Mouse (Mus musculus): ENCODE measurements around the gene Pet100. TPM values are rescaled to one million over a fixed set of nuclear protein-coding genes. Genes with fewer than 3 reads are reported as not detected.
A peak's percentile ranks its signal among the peaks of the same experiment; 100 is the strongest.

The Pet100 gene
- polyA plus RNA-seq, 1 experiment: not detected

DNA sequence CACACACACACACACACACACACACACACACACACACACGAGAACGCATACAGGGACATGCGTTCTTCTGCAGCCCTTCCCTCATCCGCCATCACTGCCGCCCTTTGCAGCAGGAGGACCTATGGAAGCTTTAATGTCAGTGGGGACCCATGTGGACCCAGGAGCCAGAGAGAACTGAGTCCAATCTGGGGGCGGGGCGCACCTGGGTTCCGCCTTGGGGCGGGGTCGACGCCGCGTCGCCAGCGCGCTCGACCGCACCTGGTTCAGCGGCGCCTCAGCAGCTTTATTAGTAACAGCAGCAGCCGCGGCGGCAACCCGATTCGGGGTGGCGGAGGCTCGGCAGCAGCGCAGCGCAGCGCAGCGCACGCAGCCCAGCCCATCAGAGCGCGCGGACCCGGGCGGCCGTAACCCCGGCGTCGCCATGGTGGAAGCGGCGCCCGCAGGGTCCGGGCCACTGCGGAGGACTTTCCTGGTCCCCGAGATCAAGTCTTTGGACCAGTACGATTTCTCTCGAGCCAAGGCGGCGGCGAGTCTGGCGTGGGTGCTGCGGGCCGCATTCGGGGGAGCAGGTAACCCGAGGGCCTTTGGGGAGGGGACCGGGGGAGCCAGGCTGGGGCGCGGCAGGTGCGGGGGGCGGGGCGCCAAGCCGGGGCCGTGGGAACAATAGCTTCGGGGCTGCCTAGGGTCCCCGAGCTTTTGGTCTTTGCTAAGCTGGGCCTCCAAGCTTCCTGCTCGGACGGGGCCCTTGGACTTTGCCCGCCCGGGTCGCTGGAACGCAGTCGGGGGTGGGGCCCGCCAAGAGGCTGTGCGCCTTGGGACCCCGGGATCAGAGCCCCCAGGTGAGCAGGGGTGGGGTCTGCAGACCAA is 33.7 kb upstream of the Pet100 start:
- Histone ChIP-seq H3K4me3 (ENCODE audit: insufficient read depth, low read depth, low read length) (peak overlapping the region; percentile 75), H3K4me1 (ENCODE audit: control insufficient read depth, insufficient read depth, low read length) (no peaks in the 10 kb centered on the region), H3K27ac (ENCODE audit: insufficient read depth, low read depth, low read length) (peak overlapping the region; percentile 7; the same call in 1 of the 2 replicates)
- TF ChIP-seq CTCF (IDR thresholded peaks at IDR 0.05; ENCODE audit: insufficient read depth, low read depth, low read length) (no peak), POLR2A (IDR thresholded peaks at IDR 0.05; ENCODE audit: insufficient read depth, low read depth, low read length) (peak; percentile 66)
- 1% methylated on average over 77 of the region's 77 CpGs for WGBS

DNA sequence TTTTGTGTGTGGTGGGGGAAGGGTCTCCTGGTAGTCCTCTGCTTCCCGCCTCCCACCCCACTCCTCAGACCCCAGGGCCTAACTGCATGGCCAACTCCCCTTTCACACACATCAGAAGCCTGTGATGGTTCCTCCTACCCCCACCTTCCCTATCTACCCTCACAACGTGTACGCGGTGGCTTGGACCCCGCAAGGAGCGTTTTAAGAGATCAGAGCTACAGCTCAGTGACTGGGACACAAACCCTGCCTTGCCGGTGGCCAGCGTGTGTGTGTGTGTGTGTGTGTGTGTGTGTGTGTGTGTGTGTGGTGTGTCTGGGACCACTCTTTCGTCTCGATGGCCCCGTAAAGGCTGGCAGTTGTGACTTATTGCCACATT is 33.1 kb upstream of the Pet100 start:
- WGBS: 2% methylated on average over 11 of the region's 11 CpGs
- TF ChIP-seq CTCF (IDR thresholded peaks at IDR 0.05; ENCODE audit: insufficient read depth, low read depth, low read length) (no peak), POLR2A (IDR thresholded peaks at IDR 0.05; ENCODE audit: insufficient read depth, low read depth, low read length) (no peak)
- Histone ChIP-seq H3K4me3 (ENCODE audit: insufficient read depth, low read depth, low read length) (peak overlapping the region; percentile 75), H3K4me1 (ENCODE audit: control insufficient read depth, insufficient read depth, low read length) (no peaks in the 10 kb centered on the region), H3K27ac (ENCODE audit: insufficient read depth, low read depth, low read length) (no peak overlapping the region)

DNA sequence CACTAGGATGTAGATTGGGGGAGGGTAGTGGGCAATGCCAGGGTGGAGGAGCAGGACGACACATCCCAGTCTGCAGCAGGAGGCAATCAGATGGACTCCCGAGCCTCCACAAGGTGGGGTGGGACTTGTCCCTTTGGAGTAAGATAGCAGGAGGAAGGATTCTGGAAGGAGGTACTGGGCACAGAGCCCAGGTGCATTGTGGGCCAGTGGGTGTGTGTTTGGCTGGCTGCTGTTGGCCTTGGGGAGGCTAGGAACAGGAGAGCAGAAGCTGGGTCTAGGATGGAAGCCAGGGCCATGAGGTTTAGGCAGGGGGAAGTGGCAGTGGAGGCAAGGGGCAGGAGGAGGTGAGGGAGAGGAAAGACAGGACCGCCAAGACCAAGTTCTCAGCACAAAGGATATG is 27.9 kb upstream of the Pet100 start:
- Histone ChIP-seq H3K27ac (ENCODE audit: insufficient read depth, low read depth, low read length) (no peak overlapping the region), H3K4me3 (ENCODE audit: insufficient read depth, low read depth, low read length) (no peak overlapping the region), H3K4me1 (ENCODE audit: control insufficient read depth, insufficient read depth, low read length) (peaks cover 5% of the 10 kb centered on the region; the same call in 1 of the 2 replicates)
- WGBS: 57% methylated on average over 3 of the region's 3 CpGs
- no peak for TF ChIP-seq POLR2A (IDR thresholded peaks at IDR 0.05; ENCODE audit: insufficient read depth, low read depth, low read length)
- TF ChIP-seq CTCF (IDR thresholded peaks at IDR 0.05; ENCODE audit: insufficient read depth, low read depth, low read length): no peak

DNA sequence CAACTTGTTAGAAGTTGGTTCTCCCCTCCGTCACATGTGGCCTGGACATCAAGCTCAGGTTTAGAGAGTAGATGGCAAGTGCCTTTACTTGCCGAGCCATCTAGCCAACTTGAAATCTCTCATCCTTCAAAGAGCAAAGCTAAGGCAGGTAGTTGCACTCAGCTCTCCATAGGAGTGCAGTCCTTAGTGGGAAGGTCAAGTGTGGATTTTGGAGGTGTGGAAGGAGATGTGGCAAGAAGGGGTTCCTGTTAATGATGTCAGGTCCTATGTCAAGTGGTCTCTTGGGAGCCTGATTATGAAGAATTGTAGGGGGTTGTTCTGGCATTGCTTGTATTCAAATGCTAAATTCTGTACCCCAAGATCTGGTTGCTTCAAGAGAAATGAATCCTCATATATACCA is 26.9 kb upstream of the Pet100 start:
- H3K4me3 ChIP-seq (ENCODE audit: insufficient read depth, low read depth, low read length): no peak overlapping the region
- TF ChIP-seq POLR2A (IDR thresholded peaks at IDR 0.05; ENCODE audit: insufficient read depth, low read depth, low read length) (no peak), CTCF (IDR thresholded peaks at IDR 0.05; ENCODE audit: insufficient read depth, low read depth, low read length) (no peak)
- no peak overlapping the region for H3K27ac ChIP-seq (ENCODE audit: insufficient read depth, low read depth, low read length)
- 90% methylated on average over 2 of the region's 2 CpGs for WGBS
- peaks cover 5% of the 10 kb centered on the region; the same call in 1 of the 2 replicates for H3K4me1 ChIP-seq (ENCODE audit: control insufficient read depth, insufficient read depth, low read length)

DNA sequence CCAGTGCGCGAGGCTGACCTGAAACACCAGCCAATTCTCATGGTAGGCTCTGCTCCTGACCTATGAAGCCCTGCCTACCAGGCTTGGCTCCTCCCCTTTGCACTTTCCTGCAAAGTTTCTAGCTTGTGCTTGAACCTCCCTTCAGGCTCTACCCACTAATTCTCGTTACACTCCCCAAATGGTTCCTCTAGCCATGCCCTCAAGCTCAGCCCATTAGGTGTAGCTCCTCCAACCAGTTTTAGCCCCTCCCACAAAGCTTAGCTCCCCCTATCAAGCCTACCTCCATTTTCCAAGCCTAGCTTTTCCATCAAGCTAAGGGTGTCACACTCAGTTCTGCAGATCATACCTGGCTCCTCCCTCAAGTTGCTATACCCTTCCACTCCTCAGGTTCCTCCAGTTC is 23.3 kb upstream of the Pet100 start:
- H3K4me1 ChIP-seq (ENCODE audit: control insufficient read depth, insufficient read depth, low read length): peaks cover 5% of the 10 kb centered on the region; the same call in 1 of the 2 replicates
- H3K4me3 ChIP-seq (ENCODE audit: insufficient read depth, low read depth, low read length): no peak overlapping the region
- no peak overlapping the region for H3K27ac ChIP-seq (ENCODE audit: insufficient read depth, low read depth, low read length)
- WGBS: 86% methylated on average over 3 of the region's 3 CpGs
- no peak for TF ChIP-seq POLR2A (IDR thresholded peaks at IDR 0.05; ENCODE audit: insufficient read depth, low read depth, low read length)
- TF ChIP-seq CTCF (IDR thresholded peaks at IDR 0.05; ENCODE audit: insufficient read depth, low read depth, low read length): no peak

DNA sequence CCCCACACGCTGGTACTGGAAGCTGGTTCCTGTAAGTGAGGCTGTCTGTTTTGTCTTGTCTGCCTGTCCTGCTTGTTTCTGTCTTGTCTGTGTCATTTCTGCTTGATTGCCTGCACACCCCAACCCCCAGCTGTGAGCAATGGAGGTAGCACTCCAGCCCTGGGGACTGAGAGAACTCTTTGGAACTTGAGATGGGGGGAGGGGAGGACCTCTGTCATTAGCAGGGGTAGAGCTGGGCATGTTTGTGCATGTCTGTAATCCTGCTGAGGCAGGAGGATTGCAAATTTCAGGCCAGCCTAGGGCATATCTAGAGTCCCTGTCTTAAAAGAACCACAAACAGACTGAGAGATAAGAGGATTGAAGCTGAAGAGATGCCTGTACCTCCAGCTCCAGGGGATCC is 22.1 kb upstream of the Pet100 start:
- no peak overlapping the region for H3K27ac ChIP-seq (ENCODE audit: insufficient read depth, low read depth, low read length)
- TF ChIP-seq CTCF (IDR thresholded peaks at IDR 0.05; ENCODE audit: insufficient read depth, low read depth, low read length) (no peak), POLR2A (IDR thresholded peaks at IDR 0.05; ENCODE audit: insufficient read depth, low read depth, low read length) (no peak)
- WGBS: 85% methylated on average over 1 of the region's 1 CpGs
- no peaks in the 10 kb centered on the region for H3K4me1 ChIP-seq (ENCODE audit: control insufficient read depth, insufficient read depth, low read length)
- H3K4me3 ChIP-seq (ENCODE audit: insufficient read depth, low read depth, low read length): no peak overlapping the region

DNA sequence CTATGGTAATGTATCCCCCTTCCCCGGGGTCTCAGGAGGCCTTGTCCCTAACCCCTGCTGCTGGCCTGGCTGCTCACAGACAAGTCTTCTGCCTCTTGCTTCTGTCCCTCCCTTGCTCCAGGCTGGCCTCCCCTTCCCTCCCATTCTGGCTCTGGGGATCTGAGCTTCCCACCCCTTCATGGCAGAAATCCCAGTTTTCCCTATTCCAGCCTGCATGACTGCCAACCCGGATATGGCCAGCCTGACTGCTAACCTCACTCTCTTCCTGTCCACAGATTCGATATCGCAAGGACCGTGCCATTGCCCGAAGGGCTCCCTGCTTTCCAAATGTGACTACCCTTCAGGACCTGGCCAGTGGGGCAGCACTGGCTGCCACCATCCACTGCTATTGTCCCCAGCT is 20.9 kb upstream of the Pet100 start:
- Histone ChIP-seq H3K4me3 (ENCODE audit: insufficient read depth, low read depth, low read length) (no peak overlapping the region), H3K27ac (ENCODE audit: insufficient read depth, low read depth, low read length) (no peak overlapping the region), H3K4me1 (ENCODE audit: control insufficient read depth, insufficient read depth, low read length) (no peaks in the 10 kb centered on the region)
- TF ChIP-seq POLR2A (IDR thresholded peaks at IDR 0.05; ENCODE audit: insufficient read depth, low read depth, low read length) (no peak), CTCF (IDR thresholded peaks at IDR 0.05; ENCODE audit: insufficient read depth, low read depth, low read length) (no peak)
- 58% methylated on average over 6 of the region's 6 CpGs for WGBS

DNA sequence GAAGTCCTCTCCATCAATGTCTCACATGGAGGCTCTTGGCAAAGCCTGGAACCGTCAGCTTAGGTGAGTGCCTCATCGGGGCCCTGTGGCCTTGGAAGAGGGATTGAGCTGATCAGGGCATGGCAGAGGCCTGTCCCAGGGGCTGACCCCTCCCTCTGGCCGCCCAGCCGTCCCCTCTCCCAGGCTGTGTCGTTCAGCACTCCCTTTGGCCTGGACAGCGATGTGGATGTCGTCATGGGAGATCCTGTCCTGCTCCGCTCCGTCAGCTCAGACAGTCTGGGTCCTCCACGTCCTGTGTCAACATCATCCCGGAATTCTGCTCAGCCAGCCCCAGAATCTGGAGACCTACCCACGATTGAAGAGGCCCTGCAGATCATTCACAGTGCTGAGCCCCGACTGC is 17.9 kb upstream of the Pet100 start:
- no peaks in the 10 kb centered on the region for H3K4me1 ChIP-seq (ENCODE audit: control insufficient read depth, insufficient read depth, low read length)
- no peak overlapping the region for H3K4me3 ChIP-seq (ENCODE audit: insufficient read depth, low read depth, low read length)
- TF ChIP-seq CTCF (IDR thresholded peaks at IDR 0.05; ENCODE audit: insufficient read depth, low read depth, low read length) (no peak), POLR2A (IDR thresholded peaks at IDR 0.05; ENCODE audit: insufficient read depth, low read depth, low read length) (no peak)
- H3K27ac ChIP-seq (ENCODE audit: insufficient read depth, low read depth, low read length): no peak overlapping the region
- WGBS: 83% methylated on average over 13 of the region's 13 CpGs

DNA sequence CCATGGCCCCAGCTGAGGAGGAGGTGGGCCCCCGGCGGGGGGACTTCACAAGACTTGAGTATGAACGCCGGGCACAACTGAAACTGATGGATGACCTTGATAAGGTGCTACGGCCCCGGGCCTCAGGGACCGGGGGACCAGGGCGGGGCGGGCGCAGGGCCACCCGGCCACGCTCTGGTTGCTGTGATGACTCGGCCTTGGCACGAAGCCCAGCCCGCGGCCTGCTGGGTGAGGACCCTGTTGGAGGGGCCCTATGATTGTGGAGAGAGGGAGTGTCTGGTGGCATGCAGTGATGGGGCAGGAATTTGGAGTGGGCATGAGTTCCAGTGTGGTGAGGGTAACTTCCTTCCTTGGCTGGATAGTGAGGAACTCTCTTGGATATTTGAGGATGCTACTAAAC is 14.8 kb upstream of the Pet100 start:
- Histone ChIP-seq H3K27ac (ENCODE audit: insufficient read depth, low read depth, low read length) (no peak overlapping the region), H3K4me1 (ENCODE audit: control insufficient read depth, insufficient read depth, low read length) (no peaks in the 10 kb centered on the region), H3K4me3 (ENCODE audit: insufficient read depth, low read depth, low read length) (no peak overlapping the region)
- TF ChIP-seq CTCF (IDR thresholded peaks at IDR 0.05; ENCODE audit: insufficient read depth, low read depth, low read length) (no peak), POLR2A (IDR thresholded peaks at IDR 0.05; ENCODE audit: insufficient read depth, low read depth, low read length) (no peak)
- WGBS: 69% methylated on average over 16 of the region's 16 CpGs
